Mouse (Mus musculus) heart, embryonic 13.5 days (tissue): Measurements from ENCODE around the gene Hmcn1. TPM values are rescaled to one million over a fixed set of nuclear protein-coding genes. Genes with fewer than 3 reads are reported as not detected.

Experiments used
- ATAC-seq: fragments of 200-750 bp; cut with Nextera tagmentation; 2 replicates; pipeline ENCODE4 v1.8.0; 2017; ENCODE audit warnings: moderate TSS enrichment; ENCODE audit not compliant: insufficient number of reproducible peaks, low FRiP score, low TSS enrichment; ENCODE audit errors: extremely low read depth
- H3K27ac ChIP-seq: fragments of 300-500 bp; sonication (generic); replicated peaks from 2 replicates; pipeline ENCODE4 v1.5.1; 2015; ENCODE audit warnings: moderate library complexity, mild to moderate bottlenecking, inconsistent platforms
- H3K27me3 ChIP-seq: fragments of 300-500 bp; sonication (generic); replicated peaks from 2 replicates; pipeline ENCODE4 v1.6.1; 2015; ENCODE audit warnings: mild to moderate bottlenecking, inconsistent platforms
- H3K36me3 ChIP-seq: fragments of 300-500 bp; sonication (generic); 2 replicates; pipeline ENCODE4 v1.6.1; 2015; ENCODE audit warnings: mild to moderate bottlenecking, inconsistent platforms
- H3K4me1 ChIP-seq: fragments of 300-500 bp; sonication (generic); 2 replicates; pipeline ENCODE4 v1.6.1; 2015; ENCODE audit warnings: inconsistent platforms
- H3K4me2 ChIP-seq: fragments of 300-500 bp; sonication (generic); 2 replicates; pipeline ENCODE4 v1.6.1; 2015; ENCODE audit warnings: inconsistent platforms, mild to moderate bottlenecking, moderate library complexity
- H3K4me3 ChIP-seq: fragments of 300-500 bp; sonication (generic); 2 replicates; pipeline ENCODE4 v1.5.1; 2015; ENCODE audit warnings: moderate library complexity, mild to moderate bottlenecking, inconsistent platforms
- H3K9ac ChIP-seq: fragments of 300-500 bp; sonication (generic); 2 replicates; pipeline ENCODE4 v1.6.1; 2015; ENCODE audit warnings: inconsistent platforms, mild to moderate bottlenecking, moderate library complexity
- H3K9me3 ChIP-seq: fragments of 300-500 bp; sonication (generic); 2 replicates; pipeline ENCODE4 v1.6.1; 2016; ENCODE audit warnings: inconsistent platforms
- WGBS: fragments of 180-500 bp; shearing (Covaris S2); methylation state at CpG from one replicate; pipeline ENCODE4 v1.1.7; 2015; ENCODE audit warnings: mixed read lengths; 5-methylcytosine and 5-hydroxymethylcytosine counted together
- polyA plus RNA-seq: library from polyadenylated mRNA; unstranded; fragments of >200 nt; fragmentation: Nextera tagmentation; extraction: Ambion mirVana; gene quantifications from 2 replicates; pipeline ENCODE4 v1.2.1, GENCODE M21; 2015

Hmcn1 gene
- polyA plus RNA-seq, 1 experiment from 2014 or later, result 19.0 TPM

DNA sequence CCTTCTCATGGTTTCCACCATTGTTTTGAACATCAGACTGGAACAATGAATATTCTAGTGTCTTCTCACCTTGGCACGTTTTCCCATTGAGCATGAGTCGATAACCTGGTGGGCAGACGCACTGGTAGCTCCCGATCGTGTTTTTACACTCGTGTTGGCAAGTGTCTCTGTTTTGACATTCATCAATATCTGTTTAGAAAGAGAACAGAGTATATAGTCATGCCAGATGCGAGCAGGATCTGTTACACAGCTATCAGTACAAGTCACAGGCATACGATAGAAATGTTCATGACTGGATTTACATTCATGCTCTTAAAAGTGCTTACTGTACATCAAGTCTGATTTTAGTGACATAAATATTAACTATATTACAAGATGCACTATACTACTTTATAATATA lies 419.8 kb downstream of the Hmcn1 start:
- no peaks in the 10 kb centered on the region for H3K27me3 ChIP-seq
- H3K9ac ChIP-seq, result no peak overlapping the region
- H3K27ac ChIP-seq, result no peak overlapping the region
- H3K36me3 ChIP-seq, result peaks cover 64% of the 10 kb centered on the region
- H3K9me3 ChIP-seq, result no peaks in the 10 kb centered on the region
- no peaks in the 10 kb centered on the region for H3K4me1 ChIP-seq
- 84% methylated on average over 8 of the region's 8 CpGs for WGBS
- no peak overlapping the region for H3K4me3 ChIP-seq
- ATAC-seq, result no peak
- H3K4me2 ChIP-seq, result no peak overlapping the region

DNA sequence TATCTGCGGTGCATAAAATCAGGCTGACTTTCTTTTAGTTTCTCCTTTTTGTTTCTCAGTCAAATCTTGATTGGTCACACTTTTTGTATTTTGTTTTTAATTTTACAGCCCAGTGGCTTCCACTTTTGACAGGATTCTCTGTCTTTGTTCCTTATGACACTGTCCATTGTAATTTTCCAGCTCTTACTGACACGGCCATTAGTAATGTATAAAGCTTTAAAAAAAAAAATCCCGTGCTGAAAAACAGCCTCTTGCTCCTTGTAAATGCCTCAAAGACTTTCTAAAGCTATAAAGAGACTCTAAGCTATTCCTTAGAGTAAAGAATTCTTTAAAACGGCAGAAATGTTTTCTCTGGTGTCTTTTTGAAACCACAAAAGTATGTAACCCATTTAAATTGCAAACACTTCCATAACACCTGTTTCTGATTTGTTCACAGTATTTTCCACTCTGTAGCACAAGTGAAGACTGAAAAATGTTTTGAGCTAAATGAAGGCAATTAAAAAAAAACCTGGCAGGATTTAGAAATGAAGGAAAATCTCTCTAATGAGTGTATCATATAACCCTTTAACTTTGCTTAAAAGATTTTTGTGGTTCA lies 422.6 kb downstream of the Hmcn1 start:
- Histone ChIP-seq H3K27me3 (no peaks in the 10 kb centered on the region), H3K4me1 (no peaks in the 10 kb centered on the region), H3K36me3 (peaks cover 47% of the 10 kb centered on the region), H3K4me3 (no peak overlapping the region), H3K9ac (no peak overlapping the region), H3K9me3 (no peaks in the 10 kb centered on the region), H3K4me2 (no peak overlapping the region), H3K27ac (no peak overlapping the region)
- WGBS, result 72% methylated on average over 4 of the region's 4 CpGs
- ATAC-seq, result no peak

DNA sequence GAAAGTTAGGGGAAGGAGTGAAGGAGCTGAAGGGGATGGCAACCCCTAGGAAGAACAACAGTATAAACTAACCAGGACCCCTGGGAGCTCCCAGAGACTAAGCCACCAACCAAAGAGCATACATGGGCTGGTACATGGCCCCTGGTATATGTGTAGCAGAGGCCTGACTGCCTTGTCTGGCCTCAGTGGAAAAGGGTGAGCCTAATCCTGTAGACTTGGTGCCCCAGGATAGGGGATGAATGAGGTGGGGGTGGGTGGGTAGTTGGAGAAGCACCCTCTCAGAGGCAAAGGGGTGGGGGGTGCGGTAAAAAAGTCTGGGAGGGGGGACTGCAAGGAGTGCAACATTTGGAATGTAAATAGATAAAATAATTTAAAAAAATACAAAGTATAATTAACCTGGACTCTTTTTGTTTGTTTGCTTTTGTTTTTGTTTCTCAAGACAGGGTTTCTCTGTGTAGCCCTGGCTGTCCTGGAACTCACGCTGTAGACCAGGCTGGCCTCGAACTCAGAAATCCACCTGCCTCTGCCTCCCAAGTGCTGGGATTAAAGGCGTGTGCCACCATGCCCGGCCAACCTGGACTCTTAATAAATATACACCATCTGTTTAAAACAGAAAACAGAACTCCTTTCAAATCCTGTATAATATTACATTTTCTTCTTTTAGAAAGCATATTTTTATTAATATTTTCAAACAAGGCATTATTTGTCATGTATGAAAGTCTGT lies 423.3 kb downstream of the Hmcn1 start:
- Histone ChIP-seq H3K36me3 (peaks cover 49% of the 10 kb centered on the region), H3K9me3 (no peaks in the 10 kb centered on the region), H3K9ac (no peak overlapping the region), H3K4me3 (no peak overlapping the region), H3K27ac (no peak overlapping the region), H3K27me3 (no peaks in the 10 kb centered on the region), H3K4me2 (no peak overlapping the region), H3K4me1 (no peaks in the 10 kb centered on the region)
- no peak; the same call in 1 of the 2 replicates for ATAC-seq
- 85% methylated on average over 5 of the region's 5 CpGs for WGBS

DNA sequence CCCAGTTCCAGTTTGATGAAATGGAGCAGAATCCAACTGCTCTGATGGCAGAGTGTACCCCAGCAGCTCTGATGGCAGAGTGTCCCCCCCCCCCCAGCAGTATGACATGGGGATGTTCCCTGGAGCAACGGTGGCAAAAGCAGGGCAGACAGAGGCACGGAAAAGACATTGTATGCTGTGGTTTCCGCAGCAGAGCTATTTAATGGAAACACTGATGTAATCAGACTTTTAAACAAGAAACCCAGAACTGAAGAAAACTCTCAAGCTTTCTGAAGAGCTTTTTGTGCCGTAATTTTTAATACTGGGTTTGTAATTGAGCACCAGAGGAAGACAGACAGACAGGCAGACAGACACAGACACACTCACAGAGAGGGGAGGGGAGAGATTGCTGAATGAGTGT lies 426.9 kb downstream of the Hmcn1 start:
- Histone ChIP-seq H3K9me3 (no peaks in the 10 kb centered on the region), H3K27me3 (no peaks in the 10 kb centered on the region), H3K9ac (no peak overlapping the region), H3K36me3 (peaks cover 55% of the 10 kb centered on the region), H3K4me1 (no peaks in the 10 kb centered on the region), H3K27ac (no peak overlapping the region), H3K4me3 (no peak overlapping the region), H3K4me2 (no peak overlapping the region)
- ATAC-seq, result no peak
- 72% methylated on average over 4 of the region's 4 CpGs for WGBS

DNA sequence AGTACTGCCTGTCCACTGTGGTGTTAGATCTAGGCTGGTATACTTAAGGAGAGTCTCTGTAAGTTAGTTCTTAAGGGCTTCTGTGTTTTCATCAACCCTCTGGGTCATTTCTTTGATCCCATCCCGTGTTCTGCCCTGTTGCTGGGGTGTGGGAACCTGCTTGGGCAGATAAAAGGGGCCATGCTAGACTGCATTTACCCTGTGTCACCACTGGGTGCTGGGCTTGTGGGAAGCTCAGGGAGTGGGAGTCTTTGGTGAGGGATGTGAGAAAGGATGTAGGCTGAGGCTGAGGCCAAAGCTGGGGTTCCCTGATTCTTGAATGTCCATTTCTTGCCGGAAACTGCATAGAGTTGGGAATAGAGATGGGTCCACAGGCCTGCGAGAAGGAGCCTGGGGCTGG lies 436.6 kb downstream of the Hmcn1 start:
- Histone ChIP-seq H3K27ac (no peak overlapping the region), H3K4me3 (no peak overlapping the region), H3K9ac (no peak overlapping the region), H3K27me3 (no peaks in the 10 kb centered on the region), H3K36me3 (peaks cover 22% of the 10 kb centered on the region), H3K9me3 (no peaks in the 10 kb centered on the region), H3K4me2 (no peak overlapping the region), H3K4me1 (no peaks in the 10 kb centered on the region)
- 69% methylated on average over 3 of the region's 3 CpGs for WGBS
- ATAC-seq, result no peak

DNA sequence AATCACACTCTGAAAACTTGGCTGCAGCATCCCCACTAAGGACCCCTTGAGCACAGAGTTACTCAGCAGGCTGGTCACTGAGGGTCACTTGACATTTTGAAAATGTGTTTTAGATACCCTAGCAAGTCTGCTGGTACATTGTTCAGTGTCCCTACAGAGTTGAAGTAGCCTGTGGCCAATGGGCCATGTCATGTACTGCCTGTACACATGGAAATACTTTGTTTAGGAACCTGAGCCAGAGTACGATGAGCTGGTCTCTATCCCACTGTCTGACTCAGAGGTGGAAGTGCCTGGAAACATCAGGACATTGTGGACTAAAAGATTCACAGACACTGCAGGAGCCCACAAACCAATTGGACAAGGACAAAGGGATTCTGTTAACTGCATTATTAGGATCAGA lies 441.8 kb downstream of the Hmcn1 start:
- H3K4me3 ChIP-seq, result no peak overlapping the region
- no peak for ATAC-seq
- 83% methylated on average over 1 of the region's 1 CpGs for whole genome bisulfite sequencing
- peaks cover 6% of the 10 kb centered on the region; the same call in 1 of the 2 replicates for H3K9me3 ChIP-seq
- no peak overlapping the region for H3K4me2 ChIP-seq
- no peak overlapping the region for H3K27ac ChIP-seq
- no peaks in the 10 kb centered on the region for H3K27me3 ChIP-seq
- no peak overlapping the region for H3K9ac ChIP-seq
- H3K4me1 ChIP-seq, result no peaks in the 10 kb centered on the region
- H3K36me3 ChIP-seq, result no peaks in the 10 kb centered on the region

DNA sequence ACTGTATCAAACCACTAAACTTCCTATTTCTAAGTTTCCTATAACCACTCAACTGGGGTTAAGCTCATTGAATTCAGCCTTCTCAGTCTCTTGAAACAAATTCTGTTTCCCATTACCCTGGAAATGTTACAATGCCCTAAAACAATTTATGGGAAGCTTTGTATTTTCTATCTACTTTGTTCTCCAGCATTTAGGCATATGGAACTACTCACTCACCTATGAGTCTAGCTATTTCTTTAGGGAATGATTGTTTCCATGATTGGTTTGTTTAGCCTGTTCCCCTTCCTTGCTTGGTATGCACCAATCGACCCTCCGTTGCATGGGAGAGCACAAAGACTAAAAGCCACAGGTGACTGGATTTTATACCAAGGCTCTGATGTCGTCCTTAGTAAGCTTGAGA lies 446.8 kb downstream of the Hmcn1 start:
- Histone ChIP-seq H3K4me2 (no peak overlapping the region), H3K36me3 (no peaks in the 10 kb centered on the region), H3K4me3 (no peak overlapping the region), H3K27me3 (no peaks in the 10 kb centered on the region), H3K9me3 (peaks cover 6% of the 10 kb centered on the region; the same call in 1 of the 2 replicates), H3K27ac (no peak overlapping the region), H3K9ac (no peak overlapping the region), H3K4me1 (peaks cover 9% of the 10 kb centered on the region)
- WGBS, result 62% methylated on average over 3 of the region's 3 CpGs
- no peak for ATAC-seq

DNA sequence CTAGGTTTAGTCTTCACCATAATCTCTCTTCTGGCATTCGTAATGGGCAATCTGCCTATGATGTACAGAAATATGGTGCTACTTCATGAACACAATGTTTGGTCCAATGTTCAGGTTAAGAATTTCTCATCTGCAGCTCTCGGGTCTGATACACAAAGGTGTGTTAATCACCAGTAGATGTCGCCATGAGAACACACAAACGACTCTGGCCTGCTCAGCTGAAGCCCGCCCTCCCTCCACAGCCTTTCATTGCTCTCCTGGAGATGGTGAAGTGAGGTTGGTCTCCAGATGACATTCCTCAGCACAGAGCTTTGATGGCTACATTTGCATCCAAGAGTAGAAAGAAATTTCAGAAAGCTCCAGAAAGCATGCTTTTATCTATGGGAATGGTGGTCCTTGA lies 453.0 kb downstream of the Hmcn1 start:
- WGBS, result 6% methylated on average over 5 of the region's 5 CpGs
- H3K9me3 ChIP-seq, result no peaks in the 10 kb centered on the region
- ATAC-seq, result no peak

DNA sequence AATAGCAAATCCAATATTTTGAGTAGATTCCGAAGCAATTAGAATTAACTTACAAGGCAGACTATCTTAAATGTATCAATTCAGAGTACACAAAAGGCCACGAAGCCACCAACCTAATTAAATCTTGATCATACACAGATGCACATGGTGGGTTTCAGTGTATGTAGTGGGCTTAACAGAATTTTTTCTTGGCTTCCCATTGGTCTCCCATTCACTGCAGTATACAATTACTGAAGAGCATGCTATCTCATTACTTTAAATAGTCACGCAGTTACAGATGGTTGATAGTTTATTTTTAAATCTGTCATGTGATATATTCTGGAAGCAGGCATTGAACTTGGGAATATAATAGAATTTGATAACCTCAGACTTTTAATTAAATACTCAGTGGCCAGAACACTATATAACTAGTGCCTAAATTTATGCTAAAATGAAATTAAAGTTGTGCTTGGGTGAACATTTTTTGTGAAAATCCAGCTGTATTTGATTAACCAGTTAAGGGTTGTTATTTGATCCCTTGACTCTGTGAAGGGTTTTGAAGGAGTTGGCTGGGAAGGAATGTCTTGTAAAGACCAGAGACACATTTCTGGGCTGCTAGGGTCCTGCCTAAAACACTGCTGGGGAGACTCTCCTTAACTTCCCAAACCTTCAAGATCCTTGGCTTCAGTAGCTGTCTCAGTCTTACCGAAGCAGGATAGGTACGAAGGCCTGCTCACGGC lies 455.7 kb downstream of the Hmcn1 start:
- ATAC-seq, result no peak
- Histone ChIP-seq H3K9ac (no peak overlapping the region), H3K4me2 (no peak overlapping the region), H3K9me3 (no peaks in the 10 kb centered on the region), H3K27me3 (no peaks in the 10 kb centered on the region), H3K27ac (no peak overlapping the region), H3K4me3 (no peak overlapping the region), H3K4me1 (peaks cover 22% of the 10 kb centered on the region), H3K36me3 (no peaks in the 10 kb centered on the region)
- 68% methylated on average over 6 of the region's 6 CpGs for WGBS

More for the DNA sequence above, 453.0 kb downstream of the Hmcn1 start:
- Histone ChIP-seq H3K36me3 (no peaks in the 10 kb centered on the region), H3K4me3 (no peak overlapping the region), H3K27me3 (no peaks in the 10 kb centered on the region), H3K9ac (no peak overlapping the region), H3K4me1 (peaks cover 27% of the 10 kb centered on the region), H3K27ac (no peak overlapping the region), H3K4me2 (no peak overlapping the region)

DNA sequence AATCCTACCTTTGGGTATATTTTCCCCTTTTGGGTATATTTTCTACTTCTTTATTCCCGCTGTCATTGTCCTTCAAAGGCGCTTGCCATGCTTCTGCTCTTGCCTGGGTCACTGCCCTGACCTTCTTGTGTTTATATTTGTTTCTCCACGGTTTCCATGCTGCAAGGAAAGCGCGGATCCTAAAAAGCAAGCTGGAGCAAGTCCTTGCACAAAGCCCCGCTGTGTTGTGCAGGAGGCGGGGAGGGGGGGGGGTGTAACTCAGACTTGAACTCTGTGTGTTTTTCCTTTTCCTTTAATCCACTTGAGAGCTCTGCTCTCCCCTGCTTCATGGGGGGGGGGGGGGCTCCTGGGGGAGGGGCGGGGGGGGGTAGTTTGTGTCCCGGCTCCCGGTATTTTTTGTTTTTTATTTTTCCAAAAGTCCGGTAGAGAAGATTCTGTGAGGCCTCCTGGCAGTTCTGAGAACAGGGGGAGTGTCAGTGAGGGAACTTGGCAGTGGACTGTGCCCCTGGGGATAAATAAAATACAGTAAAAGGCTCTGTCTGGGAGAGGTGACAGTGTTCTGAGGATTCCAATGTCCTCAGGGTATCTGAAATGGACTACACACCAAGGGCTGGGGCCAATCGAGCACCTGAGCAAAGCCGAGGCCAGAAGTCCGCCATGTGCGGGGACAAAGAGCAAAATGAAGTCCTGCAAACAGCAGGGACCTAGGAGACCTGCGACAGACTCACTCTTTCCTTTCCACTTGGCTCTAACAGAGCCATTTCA lies 457.3 kb downstream of the Hmcn1 start:
- H3K4me3 ChIP-seq, result peak overlapping the region; percentile 6; the same call in 1 of the 2 replicates
- peak overlapping the region; percentile 59; the same call in 1 of the 2 replicates for H3K9ac ChIP-seq
- no peaks in the 10 kb centered on the region for H3K36me3 ChIP-seq
- no peaks in the 10 kb centered on the region for H3K9me3 ChIP-seq
- H3K4me1 ChIP-seq, result peaks cover 22% of the 10 kb centered on the region
- H3K27ac ChIP-seq, result peak overlapping the region; percentile 54; the same call in 1 of the 2 replicates
- WGBS, result 42% methylated on average over 16 of the region's 16 CpGs
- H3K27me3 ChIP-seq, result no peaks in the 10 kb centered on the region
- H3K4me2 ChIP-seq, result peak overlapping the region; percentile 45
- ATAC-seq, result no peak; the same call in 1 of the 2 replicates

DNA sequence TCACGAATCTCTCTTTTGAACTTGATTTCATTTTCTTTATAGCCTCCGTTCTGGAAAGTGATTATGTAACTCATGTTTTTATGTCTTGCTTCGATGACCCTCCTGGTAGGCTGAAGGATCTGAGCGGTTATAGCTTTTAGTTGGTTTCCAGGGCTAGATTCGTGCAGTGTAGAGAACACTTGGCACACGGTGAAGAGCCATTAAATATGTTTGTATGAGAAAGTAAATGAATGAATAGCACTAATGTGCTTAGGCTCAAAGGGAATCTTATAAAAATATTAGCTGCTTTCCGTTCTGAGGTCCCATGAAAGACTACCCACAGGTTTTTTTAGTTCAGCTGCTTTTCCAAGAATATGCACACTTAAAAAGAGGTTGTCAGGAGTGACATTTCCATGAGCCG lies 458.6 kb downstream of the Hmcn1 start:
- Histone ChIP-seq H3K4me3 (no peak overlapping the region), H3K4me1 (peaks cover 22% of the 10 kb centered on the region), H3K9me3 (no peaks in the 10 kb centered on the region), H3K4me2 (no peak overlapping the region), H3K27me3 (no peaks in the 10 kb centered on the region), H3K27ac (no peak overlapping the region), H3K9ac (no peak overlapping the region), H3K36me3 (no peaks in the 10 kb centered on the region)
- no peak for ATAC-seq
- 78% methylated on average over 8 of the region's 8 CpGs for WGBS
